Mouse (Mus musculus): ENCODE measurements around the gene Olfr699. TPM values are rescaled to one million over a fixed set of nuclear protein-coding genes. Genes with fewer than 3 reads are reported as not detected.

Gene Olfr699
- polyA plus RNA-seq, 1 experiment from 2014 or later = not detected

GRCm38 (mm10) chr7:106745811-106746210 is 47.2 kb downstream of the Olfr699 start:
- H3K36me3 ChIP-seq (ENCODE audit: control insufficient read depth, insufficient read depth, low read length) = no peaks in the 10 kb centered on the region
- 93% methylated on average over 5 of the region's 5 CpGs for WGBS
- H3K27ac ChIP-seq (ENCODE audit: low read length) = no peak overlapping the region
- no peak overlapping the region for H3K4me2 ChIP-seq (ENCODE audit: low read depth, low read length)
- H3K4me1 ChIP-seq (ENCODE audit: control insufficient read depth, insufficient read depth, low read length) = no peaks in the 10 kb centered on the region
- no peak overlapping the region for H3K9ac ChIP-seq (ENCODE audit: low read depth, low read length)
- H3K4me3 ChIP-seq (ENCODE audit: low read length) = no peak overlapping the region
- no peaks in the 10 kb centered on the region for H3K9me3 ChIP-seq (ENCODE audit: control insufficient read depth, low read length)
- H3K27me3 ChIP-seq (replicated peaks; ENCODE audit: control insufficient read depth, insufficient read depth, low read length) = no peaks in the 10 kb centered on the region
- ATAC-seq = no peak

GRCm38 (mm10) chr7:106742343-106742742 is 50.7 kb downstream of the Olfr699 start, which contains the start of gene Olfr697:
Gene Olfr697, minus strand, starts transcription at chr7:106742443.
- Histone ChIP-seq H3K4me3 (ENCODE audit: low read length) (no peak within 1 kb of the TSS), H3K4me2 (ENCODE audit: low read depth, low read length) (no peak within 1 kb of the TSS), H3K9ac (ENCODE audit: low read depth, low read length) (no peak within 1 kb of the TSS), H3K27me3 (replicated peaks; ENCODE audit: control insufficient read depth, insufficient read depth, low read length) (no peaks in the 10 kb centered on the region), H3K27ac (ENCODE audit: low read length) (no peak within 1 kb of the TSS), H3K36me3 (ENCODE audit: control insufficient read depth, insufficient read depth, low read length) (no peaks in the 10 kb centered on the region), H3K4me1 (ENCODE audit: control insufficient read depth, insufficient read depth, low read length) (no peaks in the 10 kb centered on the region), H3K9me3 (ENCODE audit: control insufficient read depth, low read length) (no peaks in the 10 kb centered on the region)
- no peak for ATAC-seq
- WGBS = 77% methylated on average over 1 of the region's 1 CpGs

Other genes starting within 250 kb of the Olfr699 start
- gene Olfr693, start 112.6 kb downstream of the Olfr699 start, polyA plus RNA-seq (2015; fragmentation: Nextera tagmentation; extraction: Ambion mirVana) = not detected in 2 replicates
- gene Olfr694, start 101.4 kb downstream of the Olfr699 start, polyA plus RNA-seq (2015; fragmentation: Nextera tagmentation; extraction: Ambion mirVana) = not detected in 2 replicates
- gene Olfr695, start 76.8 kb downstream of the Olfr699 start, polyA plus RNA-seq (2015; fragmentation: Nextera tagmentation; extraction: Ambion mirVana) = not detected in 2 replicates
- not detected in 2 replicates for gene Olfr697, start 50.8 kb downstream of the Olfr699 start, polyA plus RNA-seq (2015; fragmentation: Nextera tagmentation; extraction: Ambion mirVana)
- not detected in 2 replicates for gene Olfr698, start 37.8 kb downstream of the Olfr699 start, polyA plus RNA-seq (2015; fragmentation: Nextera tagmentation; extraction: Ambion mirVana)
- gene Olfr700, start 15.6 kb upstream of the Olfr699 start, polyA plus RNA-seq (2015; fragmentation: Nextera tagmentation; extraction: Ambion mirVana) = not detected in 2 replicates
- not detected in 2 replicates for gene Olfr701, start 20.9 kb upstream of the Olfr699 start, polyA plus RNA-seq (2015; fragmentation: Nextera tagmentation; extraction: Ambion mirVana)
- gene Olfr702, start 40.7 kb upstream of the Olfr699 start, polyA plus RNA-seq (2015; fragmentation: Nextera tagmentation; extraction: Ambion mirVana) = not detected in 2 replicates
- not detected in 2 replicates for gene Olfr703, start 50.2 kb upstream of the Olfr699 start, polyA plus RNA-seq (2015; fragmentation: Nextera tagmentation; extraction: Ambion mirVana)
- not detected in 2 replicates for gene Olfr704, start 70.0 kb upstream of the Olfr699 start, polyA plus RNA-seq (2015; fragmentation: Nextera tagmentation; extraction: Ambion mirVana)
- gene Olfr705, start 83.7 kb upstream of the Olfr699 start, polyA plus RNA-seq (2015; fragmentation: Nextera tagmentation; extraction: Ambion mirVana) = not detected in 2 replicates
- gene Olfr706, start 95.0 kb upstream of the Olfr699 start, polyA plus RNA-seq (2015; fragmentation: Nextera tagmentation; extraction: Ambion mirVana) = not detected in 2 replicates
- gene Olfr707, start 108.0 kb upstream of the Olfr699 start, polyA plus RNA-seq (2015; fragmentation: Nextera tagmentation; extraction: Ambion mirVana) = not detected in 2 replicates
- gene Olfr1532-ps1, start 114.8 kb upstream of the Olfr699 start, polyA plus RNA-seq (2015; fragmentation: Nextera tagmentation; extraction: Ambion mirVana) = not detected in 2 replicates
- not detected in 2 replicates for gene Olfr709-ps1, start 139.0 kb upstream of the Olfr699 start, polyA plus RNA-seq (2015; fragmentation: Nextera tagmentation; extraction: Ambion mirVana)
- not detected in 2 replicates for gene Olfr710, start 155.1 kb upstream of the Olfr699 start, polyA plus RNA-seq (2015; fragmentation: Nextera tagmentation; extraction: Ambion mirVana)
- not detected in 2 replicates for gene Olfr6, start 170.7 kb upstream of the Olfr699 start, polyA plus RNA-seq (2015; fragmentation: Nextera tagmentation; extraction: Ambion mirVana)
- not detected in 2 replicates for gene Olfr711, start 182.3 kb upstream of the Olfr699 start, polyA plus RNA-seq (2015; fragmentation: Nextera tagmentation; extraction: Ambion mirVana)
- gene Olfr2, start 212.9 kb upstream of the Olfr699 start, polyA plus RNA-seq (2015; fragmentation: Nextera tagmentation; extraction: Ambion mirVana) = not detected in 2 replicates
- not detected in 2 replicates for gene Olfr713, start 238.0 kb upstream of the Olfr699 start, polyA plus RNA-seq (2015; fragmentation: Nextera tagmentation; extraction: Ambion mirVana)

All from intestine, embryonic 16.5 days (tissue).